Mouse (Mus musculus): ENCODE measurements at regions not wholly inside any gene's neighbourhood (a gene's known extent, or its start where the extent isn't known, plus 50 kb on each side); places are given as distances from the start of the nearest gene placed in this dataset.

DNA sequence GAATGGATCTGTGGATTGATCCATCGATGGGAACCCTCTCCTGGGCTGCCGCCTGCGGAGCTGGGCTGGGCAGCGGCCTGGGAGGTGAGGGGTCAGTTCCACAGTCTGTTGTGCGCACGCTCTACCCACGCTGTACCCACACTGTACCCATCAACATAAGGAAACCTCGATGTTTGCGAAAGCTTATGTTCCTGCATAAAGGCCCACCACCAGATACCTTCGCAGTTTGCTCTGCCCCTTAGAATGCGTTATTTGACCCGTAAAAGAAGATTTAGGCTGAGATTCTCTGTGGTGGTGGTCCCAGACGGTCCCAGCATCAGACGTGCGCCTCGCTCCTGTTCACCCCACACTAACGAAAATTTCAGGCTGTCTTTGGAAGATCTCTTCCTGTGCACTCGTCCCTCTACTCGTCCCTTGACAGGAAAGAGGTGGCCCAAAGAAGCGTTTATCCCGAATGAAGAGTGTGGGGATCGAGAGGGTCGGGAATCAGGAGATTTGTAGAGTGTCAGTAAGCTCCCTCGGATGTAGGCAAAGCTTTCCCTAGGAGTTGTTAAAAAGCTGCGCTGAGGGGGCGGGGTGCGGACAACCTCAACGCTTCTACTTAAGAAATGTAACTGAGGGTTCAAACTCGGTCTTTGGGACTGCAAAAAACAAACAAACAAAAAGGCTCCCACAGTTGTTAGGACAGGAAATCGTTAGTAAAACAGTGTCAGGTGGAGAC lies 123.9 kb downstream of the Tmem161b start:
- DNase-seq (ENCODE audit: low read depth): peak; percentile 92
- TF ChIP-seq POLR2A (IDR thresholded peaks at IDR 0.05; ENCODE audit: borderline replicate concordance, extremely low read depth, insufficient read depth, insufficient read length, poor library complexity, severe bottlenecking): no peak
- TF ChIP-seq CTCF (IDR thresholded peaks at IDR 0.05; ENCODE audit: borderline replicate concordance, extremely low read depth, insufficient read depth, insufficient read length): no peak

DNA sequence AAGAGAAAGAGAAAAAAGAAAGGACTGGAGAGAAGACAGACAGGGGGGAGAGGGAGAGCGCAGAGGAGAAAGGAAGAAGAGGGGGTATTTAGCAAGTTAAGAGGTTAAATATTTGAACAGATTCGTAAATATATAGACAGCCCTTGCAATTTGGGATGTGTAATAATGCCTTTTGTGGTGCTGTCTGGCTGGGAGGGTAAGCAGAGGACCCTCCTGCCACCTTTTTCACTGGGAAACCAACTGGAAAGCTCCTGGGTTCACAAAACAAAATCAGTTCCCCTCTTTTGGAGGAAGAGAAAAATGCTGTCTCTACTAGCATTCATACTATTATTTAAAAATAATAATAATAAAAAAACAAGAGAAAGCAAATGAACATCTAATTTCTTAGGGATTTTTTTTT lies 124.5 kb downstream of the Tmem161b start:
- TF ChIP-seq POLR2A (IDR thresholded peaks at IDR 0.05; ENCODE audit: borderline replicate concordance, extremely low read depth, insufficient read depth, insufficient read length, poor library complexity, severe bottlenecking) (no peak), CTCF (IDR thresholded peaks at IDR 0.05; ENCODE audit: borderline replicate concordance, extremely low read depth, insufficient read depth, insufficient read length) (no peak)
- DNase-seq (ENCODE audit: low read depth): no peak

DNA sequence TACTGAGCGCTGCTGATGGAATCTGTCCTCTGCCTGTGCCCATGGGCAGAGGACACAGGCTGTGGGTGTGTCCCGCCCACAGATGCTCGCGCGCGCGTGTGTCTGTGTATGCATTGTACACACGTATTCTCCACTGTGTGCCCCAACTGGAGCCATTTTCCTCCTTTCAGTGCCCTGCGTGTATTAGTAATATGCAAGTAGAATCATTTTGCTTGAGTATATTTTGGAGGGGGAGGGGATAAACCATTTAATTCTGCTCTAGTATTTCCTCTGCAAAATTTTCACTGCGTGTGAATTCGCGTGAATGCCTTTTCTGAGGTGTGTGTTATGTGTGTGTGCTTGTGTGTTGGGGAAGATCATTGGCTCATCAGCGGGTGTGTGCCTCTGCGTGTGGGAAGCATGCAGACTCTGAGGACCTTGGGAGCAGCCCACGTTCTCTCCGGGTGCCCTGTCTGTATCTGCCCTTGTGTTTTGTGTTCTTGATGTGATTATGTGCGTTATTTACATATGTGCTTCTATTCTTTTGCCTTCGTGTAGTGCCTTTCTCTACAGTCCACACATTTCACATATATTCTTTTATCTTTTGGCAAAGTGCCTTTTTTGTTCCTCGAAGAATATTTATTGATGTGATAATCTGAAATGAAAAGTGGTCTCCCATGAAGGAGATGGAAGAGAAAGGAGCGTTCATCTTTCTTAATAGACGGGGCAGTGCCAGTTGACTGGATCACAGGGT lies 125.3 kb downstream of the Tmem161b start:
- TF ChIP-seq CTCF (IDR thresholded peaks at IDR 0.05; ENCODE audit: borderline replicate concordance, extremely low read depth, insufficient read depth, insufficient read length) (no peak), POLR2A (IDR thresholded peaks at IDR 0.05; ENCODE audit: borderline replicate concordance, extremely low read depth, insufficient read depth, insufficient read length, poor library complexity, severe bottlenecking) (0 out of 2 replicates have a peak, but pooled peaks have one; percentile 2)
- peak; percentile 88 for DNase-seq (ENCODE audit: low read depth)

DNA sequence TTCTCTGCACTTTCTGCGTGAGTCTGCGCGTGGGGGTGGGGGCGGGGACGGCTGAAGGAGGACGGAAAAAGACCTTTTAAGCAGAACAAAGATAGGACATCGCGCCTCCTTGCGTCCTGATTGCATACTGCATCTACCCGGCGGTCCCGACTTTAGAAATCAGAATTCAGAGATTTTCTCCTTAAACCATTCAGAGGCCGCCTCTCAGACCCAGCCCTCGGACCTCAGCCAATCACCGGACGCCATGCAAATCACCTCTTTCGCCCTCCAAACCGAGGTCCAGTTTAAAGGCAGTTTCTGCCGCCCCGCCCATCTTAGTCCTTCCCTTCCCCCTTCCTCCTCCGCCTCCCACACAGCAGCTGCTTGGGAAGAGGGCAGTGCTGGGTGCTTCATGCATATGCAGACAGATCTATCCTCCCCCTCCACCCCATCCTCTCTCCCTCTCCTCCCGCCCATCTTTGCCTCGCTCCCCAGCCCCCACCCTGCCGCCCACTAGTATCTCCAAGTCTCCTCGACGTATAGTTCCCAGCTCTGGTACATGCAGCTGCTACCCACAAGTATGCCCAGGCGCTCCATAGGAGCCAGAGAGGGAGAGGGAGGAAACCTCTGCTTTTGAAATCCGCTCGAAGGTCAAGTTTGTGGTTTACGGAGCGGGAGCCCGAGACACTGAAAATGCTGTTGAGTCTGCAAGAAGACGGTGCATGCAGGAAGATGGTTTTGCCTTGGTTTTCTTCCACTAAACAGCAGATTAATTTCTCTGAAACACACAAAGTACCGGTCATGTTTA lies 126.0 kb downstream of the Tmem161b start:
- TF ChIP-seq POLR2A (IDR thresholded peaks at IDR 0.05; ENCODE audit: borderline replicate concordance, extremely low read depth, insufficient read depth, insufficient read length, poor library complexity, severe bottlenecking) (peak; percentile 42; the same call in 1 of the 2 replicates), CTCF (IDR thresholded peaks at IDR 0.05; ENCODE audit: borderline replicate concordance, extremely low read depth, insufficient read depth, insufficient read length) (peak; percentile 89)
- peak; percentile 100 for DNase-seq (ENCODE audit: low read depth)

DNA sequence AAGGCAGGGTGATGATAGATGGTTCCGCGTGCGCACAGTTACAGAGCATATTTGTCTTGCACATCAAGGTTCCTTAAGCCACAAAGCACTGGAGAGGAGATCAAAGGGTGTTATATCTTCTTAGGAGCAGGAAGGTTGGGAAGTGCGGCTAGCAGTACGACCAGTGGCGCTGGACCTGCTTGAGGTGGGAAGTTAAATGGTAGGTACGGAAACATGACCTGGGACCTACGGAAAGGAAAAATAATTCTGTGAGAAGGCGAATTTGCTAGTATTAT lies 126.5 kb downstream of the Tmem161b start:
- no peak for DNase-seq (ENCODE audit: low read depth)

DNA sequence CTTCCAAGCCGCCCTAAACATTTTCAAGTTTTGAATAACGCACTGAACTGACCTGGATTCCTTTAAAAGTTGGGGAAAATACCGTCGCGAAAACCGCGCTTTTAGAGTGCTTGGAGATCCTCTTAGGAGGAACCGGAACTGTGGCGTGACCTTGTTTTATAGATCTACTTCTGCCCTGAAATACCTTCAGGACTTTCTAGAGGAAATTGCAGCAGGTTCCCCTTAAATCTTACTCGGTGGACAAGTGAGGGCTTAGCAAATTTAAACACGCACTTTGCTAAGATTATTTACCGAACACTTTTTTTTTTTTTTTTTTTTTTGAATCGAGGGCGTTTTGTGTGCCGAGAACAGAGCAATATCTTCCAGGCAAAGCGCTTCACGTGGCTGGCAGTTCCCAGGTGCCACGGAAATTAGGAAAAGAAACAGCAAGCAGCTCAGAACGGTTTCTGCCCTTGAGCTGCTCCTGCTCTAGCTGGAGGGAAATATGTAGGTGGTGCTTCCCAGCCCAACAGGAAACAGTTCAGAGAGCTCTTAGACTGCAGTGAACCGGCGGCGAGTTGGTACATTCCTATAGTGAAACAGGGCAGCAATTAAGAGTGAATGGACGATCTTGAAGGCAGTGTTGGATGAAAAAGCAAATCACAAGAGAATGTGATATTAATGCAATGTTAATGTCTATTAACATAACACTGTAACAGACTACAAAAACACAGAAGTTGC lies 127.1 kb downstream of the Tmem161b start:
- TF ChIP-seq CTCF (IDR thresholded peaks at IDR 0.05; ENCODE audit: borderline replicate concordance, extremely low read depth, insufficient read depth, insufficient read length): no peak
- peak; percentile 10; the same call in 1 of the 2 replicates for TF ChIP-seq POLR2A (IDR thresholded peaks at IDR 0.05; ENCODE audit: borderline replicate concordance, extremely low read depth, insufficient read depth, insufficient read length, poor library complexity, severe bottlenecking)
- DNase-seq (ENCODE audit: low read depth): peak; percentile 94

More for the DNA sequence above, 126.5 kb downstream of the Tmem161b start:
- TF ChIP-seq POLR2A (IDR thresholded peaks at IDR 0.05; ENCODE audit: borderline replicate concordance, extremely low read depth, insufficient read depth, insufficient read length, poor library complexity, severe bottlenecking): no peak
- no peak for TF ChIP-seq CTCF (IDR thresholded peaks at IDR 0.05; ENCODE audit: borderline replicate concordance, extremely low read depth, insufficient read depth, insufficient read length)

DNA sequence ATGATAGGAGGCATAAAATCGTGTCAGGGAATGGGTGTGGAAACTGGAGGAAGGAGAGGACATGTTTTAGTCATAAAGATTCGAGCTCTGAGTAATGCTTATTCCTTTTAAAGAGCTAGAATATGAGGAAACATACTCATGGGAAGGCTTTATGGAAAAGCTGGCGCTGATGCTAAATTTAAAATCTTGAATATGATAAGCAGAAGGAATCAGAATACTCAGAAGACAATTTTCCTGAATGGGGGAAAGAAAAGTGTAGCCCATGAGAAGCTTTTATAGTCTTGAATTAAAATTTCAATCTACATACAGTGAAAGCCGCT lies 127.6 kb downstream of the Tmem161b start:
- no peak for TF ChIP-seq CTCF (IDR thresholded peaks at IDR 0.05; ENCODE audit: borderline replicate concordance, extremely low read depth, insufficient read depth, insufficient read length)
- no peak for TF ChIP-seq POLR2A (IDR thresholded peaks at IDR 0.05; ENCODE audit: borderline replicate concordance, extremely low read depth, insufficient read depth, insufficient read length, poor library complexity, severe bottlenecking)
- DNase-seq (ENCODE audit: low read depth): no peak

DNA sequence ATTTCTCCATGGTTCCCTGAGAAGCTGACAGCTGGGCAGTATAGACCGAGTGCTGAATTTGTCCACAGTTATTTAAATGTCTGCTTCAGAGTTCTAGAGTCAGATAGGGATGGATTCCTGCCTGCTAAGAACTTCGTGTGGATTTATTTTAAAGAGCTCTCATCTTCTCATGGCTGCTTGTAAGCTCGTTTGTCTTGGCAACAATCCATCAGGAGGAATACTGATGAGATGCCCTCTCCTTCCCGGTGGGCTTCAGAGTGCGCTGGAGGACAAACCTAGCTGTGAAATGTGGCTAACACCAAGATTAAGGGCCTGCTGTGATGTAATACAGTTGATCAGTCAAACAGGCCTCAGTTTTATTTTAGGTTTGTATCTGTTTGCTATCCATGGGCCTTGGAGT lies 128.7 kb downstream of the Tmem161b start:
- peak; percentile 60 for DNase-seq (ENCODE audit: low read depth)
- no peak for TF ChIP-seq POLR2A (IDR thresholded peaks at IDR 0.05; ENCODE audit: borderline replicate concordance, extremely low read depth, insufficient read depth, insufficient read length, poor library complexity, severe bottlenecking)
- TF ChIP-seq CTCF (IDR thresholded peaks at IDR 0.05; ENCODE audit: borderline replicate concordance, extremely low read depth, insufficient read depth, insufficient read length): no peak

DNA sequence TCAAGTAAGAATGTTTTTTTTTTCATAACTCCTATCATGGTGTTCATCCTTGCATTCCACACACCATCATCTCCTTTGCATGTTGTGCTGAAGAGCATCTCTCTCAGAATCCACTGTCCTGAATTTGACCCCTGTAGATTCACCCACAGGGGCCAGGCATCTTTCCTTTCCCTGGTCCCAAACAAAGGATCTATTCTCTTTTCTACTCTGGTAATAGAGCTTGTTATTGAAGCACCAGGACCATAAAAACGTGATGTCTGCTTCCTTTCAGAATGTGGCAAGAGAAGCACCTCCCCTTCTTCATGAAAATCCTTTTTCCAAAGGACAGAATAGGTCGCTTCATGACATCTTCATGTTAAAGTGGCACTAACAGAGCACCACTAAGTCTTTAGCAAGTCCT lies 134.4 kb downstream of the Tmem161b start:
- no peak for TF ChIP-seq POLR2A (IDR thresholded peaks at IDR 0.05; ENCODE audit: borderline replicate concordance, extremely low read depth, insufficient read depth, insufficient read length, poor library complexity, severe bottlenecking)
- TF ChIP-seq CTCF (IDR thresholded peaks at IDR 0.05; ENCODE audit: borderline replicate concordance, extremely low read depth, insufficient read depth, insufficient read length): no peak
- DNase-seq (ENCODE audit: low read depth): no peak

DNA sequence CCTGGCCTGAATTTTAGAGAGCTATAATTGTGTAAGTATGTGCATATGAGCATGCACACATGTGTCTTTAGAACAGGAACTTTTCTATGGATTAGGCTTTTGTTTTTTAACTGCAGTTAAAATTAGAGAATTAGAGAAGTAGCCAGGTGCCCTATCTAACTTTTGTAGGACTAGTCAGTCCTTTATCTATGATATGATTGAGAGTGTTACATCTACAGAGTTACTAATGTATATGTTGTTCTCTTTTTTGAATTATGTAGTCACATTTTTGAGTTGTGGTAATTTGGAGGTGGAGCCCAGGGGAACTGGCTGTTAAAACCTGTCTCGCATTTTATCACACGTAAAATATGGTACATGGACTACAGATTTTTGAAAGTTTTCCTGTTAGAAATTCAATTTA lies 138.4 kb downstream of the Tmem161b start:
- TF ChIP-seq POLR2A (IDR thresholded peaks at IDR 0.05; ENCODE audit: borderline replicate concordance, extremely low read depth, insufficient read depth, insufficient read length, poor library complexity, severe bottlenecking): no peak
- TF ChIP-seq CTCF (IDR thresholded peaks at IDR 0.05; ENCODE audit: borderline replicate concordance, extremely low read depth, insufficient read depth, insufficient read length): no peak
- no peak for DNase-seq (ENCODE audit: low read depth)

DNA sequence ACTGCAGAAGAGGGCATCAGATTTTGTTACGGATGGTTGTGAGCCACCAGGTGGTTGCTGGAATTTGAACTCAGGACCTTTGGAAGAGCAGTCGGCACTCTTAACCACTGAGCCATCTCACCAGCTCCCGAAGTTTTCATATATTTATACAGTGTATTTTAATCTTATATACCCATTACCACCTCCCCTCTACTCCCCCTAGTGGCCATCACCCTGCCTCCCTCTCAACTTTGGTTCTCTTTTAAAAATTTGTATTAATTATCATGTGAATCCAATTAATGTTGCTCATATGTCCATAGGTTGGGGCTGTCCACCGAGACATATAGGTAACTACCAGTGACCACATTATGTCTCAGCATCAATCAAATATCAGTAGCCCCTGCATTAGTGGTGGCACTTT lies 142.0 kb downstream of the Tmem161b start:
- no peak for DNase-seq (ENCODE audit: low read depth)
- no peak for TF ChIP-seq CTCF (IDR thresholded peaks at IDR 0.05; ENCODE audit: borderline replicate concordance, extremely low read depth, insufficient read depth, insufficient read length)
- TF ChIP-seq POLR2A (IDR thresholded peaks at IDR 0.05; ENCODE audit: borderline replicate concordance, extremely low read depth, insufficient read depth, insufficient read length, poor library complexity, severe bottlenecking): no peak

All from brain, embryonic 14.5 days (tissue).